Mouse (Mus musculus) neural tube, embryonic 14.5 days (tissue): ENCODE measurements around the gene Apoa1. TPM values are rescaled to one million over a fixed set of nuclear protein-coding genes. Genes with fewer than 3 reads are reported as not detected.

Experiments
- ATAC-seq: fragments of 200-750 bp; cut with Nextera tagmentation; 2 replicates; pipeline ENCODE4 v1.8.0; 2017; ENCODE audit warnings: low read depth, mild to moderate bottlenecking, moderate TSS enrichment, moderate library complexity
- H3K27ac ChIP-seq: fragments of 300-500 bp; sonication (generic); 2 replicates; pipeline ENCODE4 v1.5.1; 2014; ENCODE audit warnings: low read depth, mild to moderate bottlenecking, control low read depth, low read length, moderate library complexity, mixed read lengths
- H3K27me3 ChIP-seq: fragments of 300-500 bp; sonication (generic); 2 replicates; pipeline ENCODE4 v1.6.1; 2014; ENCODE audit warnings: low read length; ENCODE audit not compliant: control insufficient read depth, insufficient read depth
- H3K36me3 ChIP-seq: fragments of 300-500 bp; sonication (generic); 2 replicates; pipeline ENCODE4 v1.6.1; 2014; ENCODE audit warnings: low read length, mixed read lengths; ENCODE audit not compliant: control insufficient read depth, insufficient read depth
- H3K4me1 ChIP-seq: fragments of 300-500 bp; sonication (generic); 2 replicates; pipeline ENCODE4 v1.6.1; 2014; ENCODE audit warnings: low read length; ENCODE audit not compliant: control insufficient read depth, insufficient read depth
- H3K4me2 ChIP-seq: fragments of 300-500 bp; sonication (generic); 2 replicates; pipeline ENCODE4 v1.6.1; 2014; ENCODE audit warnings: mild to moderate bottlenecking, low read depth, low read length, control low read depth
- H3K4me3 ChIP-seq: fragments of 300-500 bp; sonication (generic); 2 replicates; pipeline ENCODE4 v1.5.1; 2014; ENCODE audit warnings: low read depth, low read length, control low read depth, mixed read lengths
- H3K9ac ChIP-seq: fragments of 300-500 bp; sonication (generic); replicated peaks from 2 replicates; pipeline ENCODE4 v1.6.1; 2014; ENCODE audit warnings: low read depth, mild to moderate bottlenecking, control low read depth, low read length, mixed read lengths
- H3K9me3 ChIP-seq: fragments of 300-500 bp; sonication (generic); 2 replicates; pipeline ENCODE4 v1.6.1; 2016; ENCODE audit warnings: low read length; ENCODE audit not compliant: control insufficient read depth
- WGBS: fragments of 180-500 bp; shearing (Covaris S2); extraction: QIAGEN DNeasy Blood & Tissue Kit; methylation state at CpG from one replicate; pipeline ENCODE4 v1.1.7; 2014; 5-methylcytosine and 5-hydroxymethylcytosine counted together
- polyA plus RNA-seq: library from polyadenylated mRNA; unstranded; fragments of >200 nt; fragmentation: Nextera tagmentation; extraction: Ambion mirVana; gene quantifications from 2 replicates; pipeline ENCODE4 v1.2.1, GENCODE M21; 2014

The Apoa1 gene
- polyA plus RNA-seq, 1 experiment from 2014 or later = 7.7 TPM

DNA sequence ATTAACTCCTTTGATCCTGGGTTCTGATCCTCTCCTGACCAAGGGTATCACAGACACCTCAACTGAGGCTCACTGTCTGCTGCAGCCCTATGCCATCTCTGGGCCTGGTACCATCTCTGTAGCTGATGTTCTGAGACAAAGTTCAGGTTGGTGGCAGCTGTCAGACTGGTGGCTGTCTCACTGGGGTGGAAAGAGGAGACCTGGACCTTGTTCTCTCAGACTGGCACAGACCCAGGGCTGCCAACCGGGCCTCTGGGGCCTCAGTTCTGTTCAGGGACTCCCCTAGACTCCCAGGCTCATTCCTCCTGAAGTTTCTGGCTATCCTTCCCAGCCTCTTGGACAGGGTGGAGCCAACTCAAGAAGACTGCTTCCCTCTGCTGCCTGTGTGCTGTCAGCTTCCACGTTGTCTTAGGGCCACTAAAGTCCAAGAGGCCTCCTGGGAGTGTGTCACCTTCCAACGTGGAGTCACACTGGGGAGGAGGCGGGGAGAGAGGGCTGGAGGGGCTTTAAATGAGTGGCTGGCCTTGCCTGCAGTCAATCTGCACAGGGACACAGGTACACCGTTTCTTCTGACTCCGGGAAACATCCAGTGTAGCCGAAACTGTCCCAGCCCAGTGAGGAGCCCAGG lies 12.3 kb downstream of the Apoa1 start, which contains the start of gene Apoa4:
Gene Apoa4, plus strand, starts transcription at position 171 of the 628 bp plus-strand sequence.
- Histone ChIP-seq H3K27me3 (no peaks in the 10 kb centered on the region), H3K9me3 (no peaks in the 10 kb centered on the region), H3K9ac (no peak within 1 kb of the TSS), H3K27ac (no peak within 1 kb of the TSS), H3K4me2 (no peak within 1 kb of the TSS), H3K36me3 (no peaks in the 10 kb centered on the region), H3K4me1 (no peaks in the 10 kb centered on the region), H3K4me3 (no peak within 1 kb of the TSS)
- 73% methylated on average over 7 of the region's 7 CpGs for WGBS
- ATAC-seq = no peak

DNA sequence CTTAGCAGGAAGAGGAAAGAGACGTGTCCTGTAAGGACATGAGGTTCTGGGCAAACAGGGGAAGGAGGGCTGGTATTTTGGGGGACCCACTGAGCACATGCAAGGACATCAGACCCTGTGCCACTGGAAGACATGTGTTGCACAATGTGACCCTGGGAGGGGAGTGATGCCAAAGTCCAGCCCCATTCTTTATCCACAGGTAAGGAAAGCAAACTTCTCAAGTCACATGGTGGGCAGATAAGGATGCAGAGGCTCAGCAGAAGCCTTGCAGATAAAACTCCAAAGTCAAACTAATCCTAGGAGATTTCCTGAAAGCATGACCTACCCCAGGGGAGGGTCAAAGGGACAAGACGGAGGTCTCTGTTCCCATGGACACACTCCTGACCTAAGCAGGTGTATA lies 13.4 kb downstream of the Apoa1 start:
- H3K27me3 ChIP-seq = no peaks in the 10 kb centered on the region
- H3K9ac ChIP-seq = no peak overlapping the region
- H3K4me2 ChIP-seq = no peak overlapping the region
- H3K4me1 ChIP-seq = no peaks in the 10 kb centered on the region
- ATAC-seq = no peak
- H3K36me3 ChIP-seq = no peaks in the 10 kb centered on the region
- no peak overlapping the region for H3K27ac ChIP-seq
- no peaks in the 10 kb centered on the region for H3K9me3 ChIP-seq
- H3K4me3 ChIP-seq = no peak overlapping the region
- WGBS = 83% methylated on average over 2 of the region's 2 CpGs

GRCm38 (mm10) chr9:46243122-46243521 lies 14.7 kb downstream of the Apoa1 start:
- H3K9me3 ChIP-seq = no peaks in the 10 kb centered on the region
- H3K4me1 ChIP-seq = no peaks in the 10 kb centered on the region
- no peak overlapping the region for H3K9ac ChIP-seq

GRCm38 (mm10) chr9:46243584-46243983 lies 15.2 kb downstream of the Apoa1 start:
- no peaks in the 10 kb centered on the region for H3K27me3 ChIP-seq
- no peaks in the 10 kb centered on the region for H3K4me1 ChIP-seq
- no peaks in the 10 kb centered on the region for H3K9me3 ChIP-seq
- H3K36me3 ChIP-seq = no peaks in the 10 kb centered on the region
- H3K4me2 ChIP-seq = no peak overlapping the region
- WGBS = 63% methylated on average over 8 of the region's 8 CpGs
- no peak overlapping the region for H3K4me3 ChIP-seq
- H3K27ac ChIP-seq = no peak overlapping the region
- no peak overlapping the region for H3K9ac ChIP-seq
- ATAC-seq = no peak

More at GRCm38 (mm10) chr9:46243122-46243521, 14.7 kb downstream of the Apoa1 start:
- no peaks in the 10 kb centered on the region for H3K36me3 ChIP-seq
- no peak overlapping the region for H3K27ac ChIP-seq
- 59% methylated on average over 4 of the region's 4 CpGs for WGBS
- no peak overlapping the region for H3K4me3 ChIP-seq
- H3K27me3 ChIP-seq = no peaks in the 10 kb centered on the region
- no peak for ATAC-seq
- no peak overlapping the region for H3K4me2 ChIP-seq

GRCm38 (mm10) chr9:46246752-46247324 lies 18.5 kb downstream of the Apoa1 start:
- peak; percentile 85 for ATAC-seq
- H3K4me2 ChIP-seq = no peak overlapping the region

GRCm38 (mm10) chr9:46256177-46256576 lies 27.8 kb downstream of the Apoa1 start:
- Histone ChIP-seq H3K36me3 (no peaks in the 10 kb centered on the region), H3K4me3 (no peak overlapping the region), H3K4me2 (no peak overlapping the region), H3K4me1 (no peaks in the 10 kb centered on the region), H3K27ac (no peak overlapping the region), H3K9me3 (no peaks in the 10 kb centered on the region), H3K27me3 (no peaks in the 10 kb centered on the region), H3K9ac (no peak overlapping the region)
- 91% methylated on average over 7 of the region's 7 CpGs for WGBS
- ATAC-seq = no peak

More at GRCm38 (mm10) chr9:46246752-46247324, 18.5 kb downstream of the Apoa1 start:
- no peaks in the 10 kb centered on the region for H3K27me3 ChIP-seq
- WGBS = 25% methylated on average over 11 of the region's 11 CpGs
- no peak overlapping the region for H3K9ac ChIP-seq
- no peaks in the 10 kb centered on the region for H3K9me3 ChIP-seq
- H3K4me1 ChIP-seq = no peaks in the 10 kb centered on the region
- H3K4me3 ChIP-seq = no peak overlapping the region
- H3K36me3 ChIP-seq = no peaks in the 10 kb centered on the region
- no peak overlapping the region for H3K27ac ChIP-seq

DNA sequence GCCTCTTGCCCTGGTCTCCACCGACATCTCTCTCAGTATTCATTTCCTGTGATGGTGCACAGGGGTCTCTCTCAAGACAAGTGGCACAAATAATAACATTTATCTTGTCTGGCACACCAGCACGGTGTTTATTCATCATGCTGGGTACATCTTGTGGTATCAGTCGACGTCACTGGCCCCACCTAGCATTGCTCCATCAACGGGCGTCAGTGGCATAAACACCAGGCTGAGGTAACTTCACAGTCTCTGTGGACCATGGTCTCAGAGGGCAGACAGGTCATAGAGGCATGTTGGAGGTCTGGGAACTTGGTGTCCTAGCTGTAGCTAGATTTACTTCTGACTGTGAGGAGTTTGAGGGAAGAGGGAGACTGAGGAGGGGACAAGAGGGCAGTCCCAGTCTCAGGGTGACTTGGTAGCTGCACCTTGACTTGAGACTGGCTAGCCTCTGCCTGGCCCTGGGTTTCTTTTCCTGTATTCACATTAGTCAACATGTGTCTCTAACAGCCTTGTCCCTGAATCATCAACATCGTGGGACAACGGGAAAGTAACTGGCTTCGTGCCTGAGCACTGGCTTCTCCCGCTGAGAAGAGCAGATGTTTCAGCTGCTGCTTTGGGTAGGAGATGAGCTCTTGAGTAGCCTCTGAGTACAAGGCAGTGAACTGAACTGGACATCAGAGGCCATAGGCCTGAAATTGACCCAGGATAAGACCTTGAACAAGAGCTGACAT lies 28.4 kb downstream of the Apoa1 start:
- Histone ChIP-seq H3K9me3 (no peaks in the 10 kb centered on the region), H3K9ac (no peak overlapping the region), H3K4me2 (no peak overlapping the region), H3K36me3 (no peaks in the 10 kb centered on the region), H3K4me1 (no peaks in the 10 kb centered on the region), H3K4me3 (no peak overlapping the region), H3K27ac (no peak overlapping the region), H3K27me3 (no peaks in the 10 kb centered on the region)
- WGBS = 87% methylated on average over 10 of the region's 10 CpGs
- ATAC-seq = no peak

GRCm38 (mm10) chr9:46257546-46257945 lies 29.2 kb downstream of the Apoa1 start:
- Histone ChIP-seq H3K4me3 (no peak overlapping the region), H3K27me3 (no peaks in the 10 kb centered on the region), H3K9me3 (no peaks in the 10 kb centered on the region), H3K36me3 (no peaks in the 10 kb centered on the region), H3K9ac (no peak overlapping the region), H3K4me2 (no peak overlapping the region), H3K4me1 (no peaks in the 10 kb centered on the region), H3K27ac (no peak overlapping the region)
- ATAC-seq = no peak
- 93% methylated on average over 3 of the region's 3 CpGs for WGBS

DNA sequence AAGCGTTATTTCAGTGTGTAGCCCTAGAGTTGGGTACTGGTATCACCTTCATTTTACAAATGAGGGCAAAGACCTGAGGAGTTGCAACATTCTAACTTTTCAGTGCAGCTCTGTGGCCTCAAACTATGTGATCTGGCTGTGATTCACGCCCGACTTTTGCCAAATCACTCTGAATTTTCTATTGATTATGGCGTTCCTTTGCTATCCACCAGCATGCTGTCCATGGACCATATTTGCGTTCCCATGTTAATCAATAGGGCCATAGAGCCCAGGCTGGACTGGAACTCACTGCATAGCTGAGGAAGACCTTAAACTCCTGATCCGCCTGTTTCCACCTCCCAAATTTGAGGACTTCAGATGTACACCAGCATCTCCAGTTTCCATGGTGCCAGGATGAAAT lies 30.7 kb downstream of the Apoa1 start:
- no peak overlapping the region for H3K9ac ChIP-seq
- H3K4me1 ChIP-seq = no peaks in the 10 kb centered on the region
- WGBS = 91% methylated on average over 6 of the region's 6 CpGs
- no peak overlapping the region for H3K27ac ChIP-seq
- H3K27me3 ChIP-seq = no peaks in the 10 kb centered on the region
- H3K9me3 ChIP-seq = no peaks in the 10 kb centered on the region
- no peak for ATAC-seq
- H3K4me3 ChIP-seq = no peak overlapping the region
- H3K36me3 ChIP-seq = no peaks in the 10 kb centered on the region
- H3K4me2 ChIP-seq = no peak overlapping the region
